Mouse (Mus musculus) olfactory bulb, adult 2 months (tissue): ENCODE results near the gene Arhgef3. TPM values are rescaled to one million over a fixed set of nuclear protein-coding genes. Genes with fewer than 3 reads are reported as not detected.

ENCODE experiments used
- H3K27ac ChIP-seq: fragments of 200-500 bp; 2 replicates; pipeline ENCODE4 v1.5.1; 2012; ENCODE audit warnings: low read depth, low read length; ENCODE audit not compliant: insufficient read depth
- H3K4me1 ChIP-seq: fragments of 200-500 bp; 2 replicates; pipeline ENCODE4 v1.6.1; 2012; ENCODE audit warnings: low read length; ENCODE audit not compliant: control insufficient read depth, insufficient read depth
- H3K4me3 ChIP-seq: fragments of 200-500 bp; 2 replicates; pipeline ENCODE4 v1.5.1; 2012; ENCODE audit warnings: mild to moderate bottlenecking, low read depth, low read length, moderate library complexity; ENCODE audit not compliant: insufficient read depth
- CTCF ChIP-seq: fragments of 200-500 bp; IDR thresholded peaks from 2 replicates; pipeline ENCODE4 v1.5.1; 2012; ENCODE audit warnings: low read depth, mild to moderate bottlenecking, low read length, moderate library complexity; ENCODE audit not compliant: insufficient read depth
- POLR2A ChIP-seq: fragments of 200-500 bp; IDR thresholded peaks from 2 replicates; pipeline ENCODE4 v1.6.1; 2012; ENCODE audit warnings: mild to moderate bottlenecking, low read depth, low read length, moderate library complexity; ENCODE audit not compliant: insufficient read depth
- WGBS: fragments of 180-500 bp; shearing (Covaris S2); methylation state at CpG from one replicate; pipeline ENCODE4 v1.1.7; 2018; 5-methylcytosine and 5-hydroxymethylcytosine counted together
- polyA plus RNA-seq: library from polyadenylated mRNA; stranded (reverse); fragments of >200 nt; gene quantifications from 2 replicates; pipeline ENCODE4 v1.2.4, GENCODE M21; 2012; ENCODE audit warnings: low replicate concordance; ENCODE audit not compliant: missing spikeins, insufficient read depth, insufficient read length

Arhgef3 gene
- polyA plus RNA-seq, 1 experiment = not detected

- WGBS = 77% methylated on average over 2 of the region's 2 CpGs
- no peak overlapping the region for H3K27ac ChIP-seq
Observed at GRCm38 (mm10) chr14:27342451-27342850, 227.8 kb downstream of the Arhgef3 start.

GRCm38 (mm10) chr14:27344250-27344990, 229.7 kb downstream of the Arhgef3 start:
- no peak for TF ChIP-seq CTCF
- no peak for TF ChIP-seq POLR2A
- Histone ChIP-seq H3K27ac (no peak overlapping the region), H3K4me1 (peaks cover 5% of the 10 kb centered on the region), H3K4me3 (no peak overlapping the region)
- 82% methylated on average over 4 of the region's 4 CpGs for WGBS

More at GRCm38 (mm10) chr14:27342451-27342850, 227.8 kb downstream of the Arhgef3 start:
- no peak overlapping the region for H3K4me3 ChIP-seq
- peaks cover 7% of the 10 kb centered on the region for H3K4me1 ChIP-seq
- no peak for TF ChIP-seq POLR2A

DNA sequence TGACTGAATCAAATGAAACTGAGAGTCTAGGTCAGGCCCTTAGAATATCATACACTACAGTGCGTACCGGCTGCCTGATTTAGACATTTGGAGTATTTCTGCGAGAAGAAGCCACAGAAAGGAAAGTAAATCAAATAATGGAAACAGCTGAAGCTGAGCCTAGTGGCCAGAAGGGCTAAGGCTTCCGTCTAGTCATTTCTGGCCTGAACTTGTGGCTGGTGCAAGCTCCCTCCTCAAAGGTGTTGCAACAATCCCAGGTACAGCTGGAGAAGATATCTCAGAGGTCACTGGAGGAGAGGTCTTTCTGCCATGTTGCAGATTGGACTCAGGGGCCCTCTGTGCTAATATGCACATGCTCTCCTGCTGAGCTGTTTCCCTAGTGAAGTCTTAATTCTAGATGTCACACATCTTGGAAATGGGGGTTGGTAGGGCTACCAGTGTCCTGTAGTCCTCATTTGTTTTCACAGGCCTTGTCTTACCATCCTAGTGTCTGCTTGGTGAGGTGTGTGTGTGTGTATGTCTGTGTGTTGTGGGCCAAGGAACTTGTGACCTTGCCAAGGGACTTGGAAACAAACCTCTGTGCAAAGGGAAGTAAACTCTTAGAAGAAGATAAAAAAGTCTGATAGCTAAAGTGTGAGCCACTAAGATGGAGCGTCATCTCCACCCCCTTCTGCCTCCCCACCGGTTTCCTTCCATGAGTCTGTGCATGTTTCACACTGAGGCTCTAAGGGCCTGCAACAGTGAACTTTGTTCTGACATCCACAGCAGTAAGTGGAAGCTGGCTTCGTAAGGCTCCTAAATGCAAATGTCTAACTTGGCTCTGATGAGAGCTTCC, 230.6 kb downstream of the Arhgef3 start:
- peaks cover 7% of the 10 kb centered on the region for H3K4me1 ChIP-seq
- H3K27ac ChIP-seq = no peak overlapping the region
- TF ChIP-seq POLR2A = no peak
- TF ChIP-seq CTCF = no peak
- 78% methylated on average over 7 of the region's 7 CpGs for WGBS
- no peak overlapping the region for H3K4me3 ChIP-seq

DNA sequence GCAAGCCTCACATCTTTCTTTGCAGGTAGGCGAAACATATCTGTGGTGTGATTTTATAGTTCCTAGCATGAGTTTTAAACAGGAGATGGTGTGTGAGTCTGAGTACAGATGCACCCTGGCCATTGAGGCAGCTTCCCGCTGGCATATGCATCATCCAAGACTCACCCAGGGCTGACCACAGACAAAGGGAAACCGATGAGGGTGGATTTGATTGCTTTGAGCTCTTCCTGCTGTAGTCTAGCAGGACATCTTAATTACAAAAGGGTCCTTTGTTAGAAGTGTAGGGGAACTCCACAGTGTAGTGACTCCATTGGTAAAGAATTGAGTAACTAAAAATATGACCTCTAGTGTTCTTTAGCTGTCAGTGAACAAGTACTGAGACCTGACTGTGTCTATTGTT, 232.5 kb downstream of the Arhgef3 start:
- WGBS = 54% methylated on average over 3 of the region's 3 CpGs
- Histone ChIP-seq H3K4me1 (peaks cover 9% of the 10 kb centered on the region; the same call in 1 of the 2 replicates), H3K27ac (no peak overlapping the region), H3K4me3 (no peak overlapping the region)
- no peak for TF ChIP-seq CTCF
- TF ChIP-seq POLR2A = no peak

DNA sequence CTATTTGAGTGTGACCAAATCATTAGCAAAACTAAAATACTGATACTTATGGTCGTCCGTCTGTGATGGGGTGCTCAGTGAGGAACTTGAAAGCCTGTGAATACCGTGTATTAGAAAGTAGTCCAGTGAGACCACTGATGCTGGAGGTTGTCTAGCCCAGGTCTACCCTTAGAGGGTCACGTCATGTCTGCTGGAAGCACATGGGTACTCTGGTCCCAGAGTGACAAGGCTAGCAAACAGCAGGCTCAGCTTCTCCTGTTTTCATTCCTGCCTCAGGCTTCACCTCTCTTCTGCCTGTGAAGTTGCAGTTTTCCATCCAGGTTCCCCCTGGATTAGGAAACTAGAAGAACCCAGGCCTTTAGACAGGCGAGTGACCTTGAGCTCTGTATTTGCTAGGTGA, 233.0 kb downstream of the Arhgef3 start:
- 79% methylated on average over 5 of the region's 5 CpGs for WGBS
- Histone ChIP-seq H3K27ac (no peak overlapping the region; the same call in 1 of the 2 replicates), H3K4me1 (peaks cover 10% of the 10 kb centered on the region; the same call in 1 of the 2 replicates), H3K4me3 (no peak overlapping the region)
- no peak for TF ChIP-seq CTCF
- no peak for TF ChIP-seq POLR2A

- Histone ChIP-seq H3K4me1 (peaks cover 12% of the 10 kb centered on the region), H3K27ac (0 out of 2 replicates have a peak overlapping the region, but pooled peaks have one; percentile 8), H3K4me3 (no peak overlapping the region)
- 93% methylated on average over 2 of the region's 2 CpGs for WGBS
- TF ChIP-seq POLR2A (no peak), CTCF (no peak)
Observed at GRCm38 (mm10) chr14:27348088-27348487, 233.4 kb downstream of the Arhgef3 start.

DNA sequence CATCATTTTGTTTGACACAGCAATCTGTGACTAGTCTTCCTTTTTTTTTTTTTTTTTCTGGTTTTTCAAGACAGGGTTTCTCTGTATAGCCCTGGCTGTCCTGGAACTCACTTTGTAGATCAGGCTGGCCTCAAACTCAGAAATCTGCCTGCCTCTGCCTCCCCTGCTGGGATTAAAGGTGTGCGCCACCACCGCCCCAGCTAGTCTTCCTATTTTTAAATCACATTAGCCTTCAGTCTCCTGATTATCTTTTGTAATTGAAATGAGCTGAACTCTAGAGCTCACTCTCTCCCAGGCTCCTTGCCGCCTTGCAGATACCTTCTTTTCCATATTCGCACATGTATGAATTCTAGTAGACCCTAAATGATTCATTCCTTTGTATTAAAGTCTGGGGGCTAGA, 234.0 kb downstream of the Arhgef3 start:
- H3K27ac ChIP-seq = no peak overlapping the region
- H3K4me3 ChIP-seq = no peak overlapping the region
- H3K4me1 ChIP-seq = peaks cover 12% of the 10 kb centered on the region
- WGBS = 75% methylated on average over 4 of the region's 4 CpGs
- no peak for TF ChIP-seq POLR2A
- TF ChIP-seq CTCF = no peak

- TF ChIP-seq CTCF (no peak), POLR2A (no peak)
Observed at GRCm38 (mm10) chr14:27349120-27349519, 234.4 kb downstream of the Arhgef3 start.

DNA sequence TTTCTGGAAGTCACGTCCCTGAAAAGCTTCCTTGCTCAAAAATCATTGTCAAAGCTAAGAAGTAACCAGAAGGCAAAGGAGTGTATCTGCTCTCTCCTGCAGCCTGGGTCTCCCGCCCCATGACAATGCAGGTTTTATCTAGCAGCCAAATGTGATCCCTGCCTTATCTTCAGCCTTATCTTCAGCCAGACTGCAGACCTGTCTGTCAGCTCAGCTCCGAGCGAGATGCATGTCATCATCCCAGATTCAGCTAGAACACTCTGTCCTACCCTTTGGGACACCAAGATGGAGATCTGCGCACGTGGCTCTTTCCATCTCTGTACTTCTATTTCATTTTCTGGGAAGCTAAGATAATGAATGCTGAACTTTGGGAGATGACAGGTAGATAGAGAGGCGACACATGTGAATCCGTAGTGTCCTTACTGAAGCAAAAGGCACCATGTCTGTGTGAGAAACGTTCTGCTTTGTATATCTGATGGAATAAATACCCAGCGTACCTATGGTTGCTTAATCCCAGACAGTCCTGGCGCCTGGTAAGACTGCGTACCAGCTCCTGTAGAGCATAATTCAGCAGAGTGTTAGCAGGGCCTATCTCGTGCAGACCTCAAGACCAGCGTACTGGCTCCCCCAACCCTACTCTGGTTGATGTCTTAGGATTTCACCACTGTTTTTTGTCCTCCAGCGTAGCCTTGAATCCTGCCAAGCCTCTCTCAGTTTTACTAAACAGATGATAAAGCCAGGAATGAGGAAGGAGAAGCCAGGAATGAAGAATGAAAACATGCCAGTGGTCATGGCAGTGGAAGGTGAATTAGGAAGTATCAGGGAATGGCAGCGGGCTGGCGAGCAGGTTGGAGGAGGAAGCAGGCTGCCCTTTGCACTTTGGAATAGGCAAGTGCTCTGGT, 235.4 kb downstream of the Arhgef3 start:
- H3K4me3 ChIP-seq = no peak overlapping the region
- TF ChIP-seq CTCF (no peak), POLR2A (no peak)
- peak overlapping the region; percentile 45 for H3K27ac ChIP-seq
- 90% methylated on average over 17 of the region's 17 CpGs for whole genome bisulfite sequencing
- peaks cover 12% of the 10 kb centered on the region for H3K4me1 ChIP-seq

More at GRCm38 (mm10) chr14:27349120-27349519, 234.4 kb downstream of the Arhgef3 start:
- WGBS = 50% methylated on average over 3 of the region's 3 CpGs
- peaks cover 12% of the 10 kb centered on the region for H3K4me1 ChIP-seq
- no peak overlapping the region for H3K4me3 ChIP-seq
- peak overlapping the region; percentile 45; the same call in 1 of the 2 replicates for H3K27ac ChIP-seq
